18 mouse cellular contexts compared by ENCODE assay signal in genomic region chr9:54270889-54271288, GRCm38 (mm10). TPM values are rescaled to one million over a fixed set of nuclear protein-coding genes. Genes with fewer than 3 reads are reported as not detected.
DNase-seq lines count a peak whose midpoint lies in the region; ATAC-seq lines count a peak whose summit lies in the region.
"Had no signal": no experiment of that assay in that cellular context is flagged by ENCODE, and none has a peak within 500 bp of the region (broad histone marks: within the 10 kb centered on the region; RNA-seq: fewer than 3 reads in every experiment).

No protein-coding gene starts in this region.

- no peak for ATAC-seq in embryonic facial prominence, embryonic 11.5 days (replicated peaks; ENCODE audit: insufficient number of reproducible peaks, low FRiP score, low TSS enrichment, low read depth)
- ATAC-seq: forebrain, postnatal 0 days had no signal

- WGBS in embryonic facial prominence, embryonic 11.5 days = 32% methylated on average over 5 of the region's 5 CpGs

- H3K4me3 ChIP-seq in embryonic facial prominence, embryonic 11.5 days (ENCODE audit: low read depth, low read length) = no peak overlapping the region
- H3K4me3 ChIP-seq: neural tube, embryonic 13.5 days had no signal

- H3K9me3 ChIP-seq in embryonic facial prominence, embryonic 11.5 days (replicated peaks; ENCODE audit: control insufficient read depth, low read length) = no peaks in the 10 kb centered on the region
- H3K9me3 ChIP-seq: neural tube, embryonic 13.5 days had no signal

- no peaks in the 10 kb centered on the region for H3K36me3 ChIP-seq in embryonic facial prominence, embryonic 11.5 days (replicated peaks; ENCODE audit: control insufficient read depth, insufficient read depth, low read depth, low read length)
- H3K36me3 ChIP-seq: neural tube, embryonic 13.5 days had no signal

- DNase-seq in kidney, postnatal 4 days = peak; percentile 65 to 66
- DNase-seq in kidney, adult 11 months = no peak
- peak; percentile 3 for DNase-seq in 416B (ENCODE audit: low read depth)
- DNase-seq in Muller cell, postnatal 12 days (ENCODE audit: inconsistent ontology term) = peak; percentile 5
- DNase-seq in embryonic facial prominence, embryonic 11.5 days (ENCODE audit: low spot score) = peak; percentile 71
- no peak for DNase-seq in left cerebral cortex, postnatal 25 days (ENCODE audit: low spot score in 2 of 2)
- DNase-seq in right cerebral cortex, postnatal 10 days (ENCODE audit: low spot score in 2 of 2) = no peak
- DNase-seq: adrenal gland, adult 2 months; cerebellum, postnatal 14 days; forebrain, postnatal 0 days; liver; midbrain, embryonic 14.5 days had no signal

- no peak overlapping the region for H3K9ac ChIP-seq in embryonic facial prominence, embryonic 11.5 days (replicated peaks; ENCODE audit: low read length)
- H3K9ac ChIP-seq: forebrain, postnatal 0 days; neural tube, embryonic 13.5 days had no signal

- no peak overlapping the region for H3K4me2 ChIP-seq in embryonic facial prominence, embryonic 11.5 days (ENCODE audit: low read depth, low read length)
- H3K4me2 ChIP-seq: neural tube, embryonic 13.5 days had no signal

- no peaks in the 10 kb centered on the region for H3K27me3 ChIP-seq in embryonic facial prominence, embryonic 11.5 days (ENCODE audit: control insufficient read depth, insufficient read depth, low read length)
- H3K27me3 ChIP-seq: neural tube, embryonic 13.5 days had no signal

- H3K27ac ChIP-seq in embryonic facial prominence, embryonic 11.5 days (replicated peaks; ENCODE audit: low read depth, low read length) = no peak overlapping the region
- H3K27ac ChIP-seq: neural tube, embryonic 13.5 days had no signal

- intact Hi-C loops in left cerebral cortex, postnatal 25 days (cut with DNase I) = no loop called here

- H3K4me1 ChIP-seq in embryonic facial prominence, embryonic 11.5 days (ENCODE audit: control insufficient read depth, insufficient read depth, low read length) = no peaks in the 10 kb centered on the region

RNA-seq across cellular contexts. Expression of gene Cyp19a1, which starts 3.0 kb away (rescaled TPM):
- polyA plus RNA-seq in embryonic facial prominence, embryonic 11.5 days (2014; fragmentation: Nextera tagmentation; extraction: Ambion mirVana) = not detected in 2 replicates
- total RNA-seq in left cerebral cortex, postnatal 25 days (2021) = under 1 TPM in 1 of 2 experiments, not detected in 1; 0.14 TPM
- total RNA-seq: adrenal gland, adult 2 months had no signal
- polyA plus RNA-seq: adrenal gland, adult 2 months; gonadal fat pad, adult 2 months; heart, embryonic 16.5 days; large intestine, adult 2 months; lung, embryonic 16.5 days; midbrain, embryonic 14.5 days; neural tube, embryonic 13.5 days; stomach, embryonic 16.5 days had no signal

RNA-seq across cellular contexts. Expression of gene Gldn, which starts 15.4 kb away (rescaled TPM):
- polyA plus RNA-seq in embryonic facial prominence, embryonic 11.5 days (2014; fragmentation: Nextera tagmentation; extraction: Ambion mirVana) = 0.17 and 0.25 TPM in 2 replicates
- under 1 TPM; 0.60 to 0.69 TPM for total RNA-seq in left cerebral cortex, postnatal 25 days (2021)
- polyA plus RNA-seq: heart, embryonic 16.5 days; lung, embryonic 16.5 days; stomach, embryonic 16.5 days had no signal

Comparison
In these comparisons a context has a peak if more than half of its experiments do, and no peak if none do; other contexts are left out.
1. DNase-seq: peak in kidney, postnatal 4 days (2 of 2), 416B (single experiment), Muller cell, postnatal 12 days (single experiment) and embryonic facial prominence, embryonic 11.5 days (single experiment); none in kidney, adult 11 months (single experiment), left cerebral cortex, postnatal 25 days (0 of 2) and right cerebral cortex, postnatal 10 days (0 of 2).